Mouse (Mus musculus) liver, embryonic 15.5 days (tissue): ENCODE measurements around the gene Sncg. TPM values are rescaled to one million over a fixed set of nuclear protein-coding genes. Genes with fewer than 3 reads are reported as not detected.

Source experiments
- ATAC-seq: fragments of 200-750 bp; cut with Nextera tagmentation; 2 replicates; pipeline ENCODE4 v1.8.0; 2017; ENCODE audit warnings: moderate number of reproducible peaks, mild to moderate bottlenecking, moderate library complexity; ENCODE audit not compliant: insufficient read depth
- H3K27ac ChIP-seq: fragments of 300-500 bp; sonication (generic); replicated peaks from 2 replicates; pipeline ENCODE4 v1.5.1; 2015; ENCODE audit warnings: mild to moderate bottlenecking, inconsistent platforms
- H3K27me3 ChIP-seq: fragments of 300-500 bp; sonication (generic); 2 replicates; pipeline ENCODE4 v1.6.1; 2015; ENCODE audit warnings: mild to moderate bottlenecking, inconsistent platforms
- H3K36me3 ChIP-seq: fragments of 300-500 bp; sonication (generic); replicated peaks from 2 replicates; pipeline ENCODE4 v1.6.1; 2015; ENCODE audit warnings: moderate library complexity, mild to moderate bottlenecking, inconsistent platforms
- H3K4me1 ChIP-seq: fragments of 300-500 bp; sonication (generic); replicated peaks from 2 replicates; pipeline ENCODE4 v1.6.1; 2015; ENCODE audit warnings: inconsistent platforms
- H3K4me2 ChIP-seq: fragments of 300-500 bp; sonication (generic); 2 replicates; pipeline ENCODE4 v1.6.1; 2015; ENCODE audit warnings: moderate library complexity, mild to moderate bottlenecking, inconsistent platforms
- H3K4me3 ChIP-seq: fragments of 300-500 bp; sonication (generic); replicated peaks from 2 replicates; pipeline ENCODE4 v1.5.1; 2015; ENCODE audit warnings: mild to moderate bottlenecking, inconsistent platforms
- H3K9ac ChIP-seq: fragments of 300-500 bp; sonication (generic); 2 replicates; pipeline ENCODE4 v1.6.1; 2015; ENCODE audit warnings: moderate library complexity, mild to moderate bottlenecking, inconsistent platforms
- H3K9me3 ChIP-seq: fragments of 300-500 bp; sonication (generic); replicated peaks from 2 replicates; pipeline ENCODE4 v1.6.1; 2016; ENCODE audit warnings: inconsistent platforms
- WGBS: fragments of 180-500 bp; shearing (Covaris S2); methylation state at CpG from one replicate; pipeline ENCODE4 v1.1.7; 2015; ENCODE audit warnings: mixed read lengths; ENCODE audit not compliant: insufficient replicate concordance; 5-methylcytosine and 5-hydroxymethylcytosine counted together
- polyA plus RNA-seq: library from polyadenylated mRNA; unstranded; fragments of >200 nt; fragmentation: Nextera tagmentation; extraction: Ambion mirVana; gene quantifications from 2 replicates; pipeline ENCODE4 v1.2.1, GENCODE M21; 2015

The Sncg gene
- polyA plus RNA-seq, 1 experiment from 2014 or later, result 0.21 TPM

GRCm38 (mm10) chr14:34354456-34354855 is 20.1 kb downstream of the Sncg start:
- 61% methylated on average over 4 of the region's 4 CpGs for WGBS
- Histone ChIP-seq H3K9ac (no peak overlapping the region), H3K4me2 (no peak overlapping the region), H3K9me3 (no peaks in the 10 kb centered on the region), H3K36me3 (no peaks in the 10 kb centered on the region), H3K27ac (no peak overlapping the region), H3K4me3 (no peak overlapping the region), H3K27me3 (no peaks in the 10 kb centered on the region), H3K4me1 (peaks cover 12% of the 10 kb centered on the region)
- ATAC-seq, result no peak

GRCm38 (mm10) chr14:34353326-34353725 is 21.3 kb downstream of the Sncg start:
- 54% methylated on average over 3 of the region's 3 CpGs for WGBS
- ATAC-seq, result no peak
- H3K4me2 ChIP-seq, result no peak overlapping the region

GRCm38 (mm10) chr14:34352523-34352922 is 22.1 kb downstream of the Sncg start:
- no peaks in the 10 kb centered on the region for H3K9me3 ChIP-seq
- no peak overlapping the region for H3K4me3 ChIP-seq
- no peaks in the 10 kb centered on the region for H3K27me3 ChIP-seq
- no peak for ATAC-seq
- WGBS, result 44% methylated on average over 6 of the region's 6 CpGs
- H3K36me3 ChIP-seq, result no peaks in the 10 kb centered on the region
- no peak overlapping the region for H3K27ac ChIP-seq
- no peak overlapping the region for H3K9ac ChIP-seq
- H3K4me1 ChIP-seq, result peaks cover 6% of the 10 kb centered on the region
- H3K4me2 ChIP-seq, result no peak overlapping the region

More at GRCm38 (mm10) chr14:34353326-34353725, 21.3 kb downstream of the Sncg start:
- Histone ChIP-seq H3K27me3 (no peaks in the 10 kb centered on the region), H3K9me3 (no peaks in the 10 kb centered on the region), H3K4me3 (no peak overlapping the region), H3K9ac (no peak overlapping the region), H3K36me3 (no peaks in the 10 kb centered on the region), H3K27ac (no peak overlapping the region), H3K4me1 (peaks cover 8% of the 10 kb centered on the region)

- Histone ChIP-seq H3K27ac (peak overlapping the region; percentile 45; the same call in 1 of the 2 replicates), H3K4me1 (peaks cover 2% of the 10 kb centered on the region), H3K9ac (no peak overlapping the region), H3K4me3 (no peak overlapping the region), H3K9me3 (no peaks in the 10 kb centered on the region), H3K27me3 (no peaks in the 10 kb centered on the region), H3K4me2 (no peak overlapping the region), H3K36me3 (no peaks in the 10 kb centered on the region)
- peak; percentile 41 for ATAC-seq
- WGBS, result 54% methylated on average over 3 of the region's 3 CpGs
These were observed 22.9 kb downstream of the Sncg start for GRCm38 (mm10) chr14:34351660-34352059.

GRCm38 (mm10) chr14:34349007-34349406 is 25.6 kb downstream of the Sncg start:
- Histone ChIP-seq H3K27me3 (no peaks in the 10 kb centered on the region), H3K4me3 (no peak overlapping the region), H3K27ac (no peak overlapping the region; the same call in 1 of the 2 replicates), H3K9me3 (no peaks in the 10 kb centered on the region), H3K9ac (no peak overlapping the region), H3K4me2 (no peak overlapping the region), H3K36me3 (peaks cover 4% of the 10 kb centered on the region), H3K4me1 (peaks cover 2% of the 10 kb centered on the region; the same call in 1 of the 2 replicates)
- 63% methylated on average over 8 of the region's 8 CpGs for WGBS
- peak; percentile 63 for ATAC-seq

GRCm38 (mm10) chr14:34348301-34348700 is 26.3 kb downstream of the Sncg start:
- Histone ChIP-seq H3K36me3 (peaks cover 4% of the 10 kb centered on the region), H3K4me1 (peaks cover 2% of the 10 kb centered on the region; the same call in 1 of the 2 replicates), H3K27ac (peak overlapping the region; percentile 24; the same call in 1 of the 2 replicates), H3K27me3 (no peaks in the 10 kb centered on the region), H3K4me2 (no peak overlapping the region), H3K9ac (no peak overlapping the region), H3K9me3 (no peaks in the 10 kb centered on the region), H3K4me3 (no peak overlapping the region)
- no peak for ATAC-seq
- 59% methylated on average over 7 of the region's 7 CpGs for WGBS

GRCm38 (mm10) chr14:34347084-34347483 is 27.5 kb downstream of the Sncg start:
- 77% methylated on average over 5 of the region's 5 CpGs for WGBS
- Histone ChIP-seq H3K36me3 (peaks cover 13% of the 10 kb centered on the region), H3K27me3 (no peaks in the 10 kb centered on the region), H3K27ac (no peak overlapping the region), H3K4me2 (no peak overlapping the region), H3K4me3 (no peak overlapping the region), H3K4me1 (no peaks in the 10 kb centered on the region; the same call in 1 of the 2 replicates), H3K9ac (no peak overlapping the region), H3K9me3 (no peaks in the 10 kb centered on the region)
- ATAC-seq, result no peak

GRCm38 (mm10) chr14:34345771-34346566 is 28.6 kb downstream of the Sncg start:
- WGBS, result 53% methylated on average over 12 of the region's 12 CpGs
- Histone ChIP-seq H3K9me3 (no peaks in the 10 kb centered on the region), H3K9ac (no peak overlapping the region), H3K4me1 (no peaks in the 10 kb centered on the region; the same call in 1 of the 2 replicates), H3K4me2 (no peak overlapping the region), H3K27me3 (no peaks in the 10 kb centered on the region), H3K36me3 (peaks cover 23% of the 10 kb centered on the region), H3K4me3 (no peak overlapping the region), H3K27ac (peak overlapping the region; percentile 41; the same call in 1 of the 2 replicates)
- ATAC-seq, result peak; percentile 43

- Histone ChIP-seq H3K36me3 (peaks cover 33% of the 10 kb centered on the region), H3K4me3 (no peak overlapping the region), H3K4me2 (no peak overlapping the region), H3K9me3 (no peaks in the 10 kb centered on the region), H3K4me1 (no peaks in the 10 kb centered on the region), H3K27ac (no peak overlapping the region), H3K27me3 (no peaks in the 10 kb centered on the region), H3K9ac (no peak overlapping the region)
- no peak for ATAC-seq
- 73% methylated on average over 5 of the region's 5 CpGs for WGBS
These were observed 30.2 kb downstream of the Sncg start for GRCm38 (mm10) chr14:34344361-34344760.

- H3K36me3 ChIP-seq, result peaks cover 44% of the 10 kb centered on the region
- H3K4me1 ChIP-seq, result no peaks in the 10 kb centered on the region
- no peaks in the 10 kb centered on the region for H3K27me3 ChIP-seq
- H3K9me3 ChIP-seq, result no peaks in the 10 kb centered on the region
- 25% methylated on average over 4 of the region's 4 CpGs for WGBS
- no peak overlapping the region for H3K27ac ChIP-seq
- no peak overlapping the region for H3K4me3 ChIP-seq
- no peak overlapping the region for H3K9ac ChIP-seq
- ATAC-seq, result no peak
- no peak overlapping the region for H3K4me2 ChIP-seq
These were observed 31.5 kb downstream of the Sncg start for GRCm38 (mm10) chr14:34343078-34343477.

- no peak overlapping the region for H3K4me2 ChIP-seq
- H3K9me3 ChIP-seq, result no peaks in the 10 kb centered on the region
- H3K4me1 ChIP-seq, result no peaks in the 10 kb centered on the region
- H3K27me3 ChIP-seq, result no peaks in the 10 kb centered on the region
- WGBS, result 65% methylated on average over 4 of the region's 4 CpGs
- H3K9ac ChIP-seq, result no peak overlapping the region
- H3K4me3 ChIP-seq, result no peak overlapping the region
- ATAC-seq, result no peak
- H3K27ac ChIP-seq, result no peak overlapping the region
- H3K36me3 ChIP-seq, result peaks cover 54% of the 10 kb centered on the region
These were observed 32.6 kb downstream of the Sncg start for GRCm38 (mm10) chr14:34341993-34342392.
